Mouse (Mus musculus) embryonic fibroblast, embryonic 13.5 days (primary cell): ENCODE measurements around the gene Nt5e.

Experiments used
- CTCF ChIP-seq: IDR thresholded peaks from 2 replicates; pipeline ENCODE4 v1.5.1; 2011; ENCODE audit warnings: mild to moderate bottlenecking, control low read depth, low read length, moderate library complexity, borderline replicate concordance; ENCODE audit not compliant: insufficient read depth
- POLR2A ChIP-seq: IDR thresholded peaks from 2 replicates; pipeline ENCODE4 v1.6.1; 2011; ENCODE audit warnings: low read depth, mild to moderate bottlenecking, control low read depth, low read length, moderate library complexity

DNA sequence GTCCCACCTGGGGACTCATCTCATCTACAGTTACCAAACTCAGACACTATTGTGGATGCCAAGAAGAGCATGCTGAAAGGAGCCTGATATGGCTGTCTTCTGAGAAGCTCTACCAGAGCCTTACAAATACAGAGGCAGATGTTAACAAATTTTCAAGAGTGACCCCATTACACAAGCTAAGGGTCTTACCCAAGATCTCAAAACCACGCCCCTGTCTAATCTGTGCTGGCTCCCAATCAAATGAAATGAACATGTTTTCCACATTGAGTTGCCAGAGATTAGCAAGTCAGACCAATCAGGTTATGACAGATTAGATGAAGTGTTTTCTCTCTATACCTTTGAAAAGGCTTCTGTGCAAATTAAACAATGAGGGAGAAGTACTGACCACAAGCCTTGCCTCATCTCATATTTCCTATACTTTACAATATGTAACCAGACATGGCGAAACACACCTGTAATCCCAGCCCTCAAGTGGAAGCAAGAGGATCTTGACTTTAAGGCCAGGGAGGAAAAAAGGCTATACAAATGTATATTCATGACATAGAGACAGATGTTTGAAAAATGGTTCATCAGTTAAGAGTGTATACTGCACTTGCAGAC lies 19.9 kb upstream of the Nt5e start:
- TF ChIP-seq CTCF (no peak), POLR2A (no peak)
